Mouse (Mus musculus) kidney, adult 9 months (tissue): ENCODE measurements around the gene Tmem165.

ENCODE experiments used
- DNase-seq: peaks from one replicate; pipeline ENCODE4 v3.0.0; 2022

Gene Tmem165

DNA sequence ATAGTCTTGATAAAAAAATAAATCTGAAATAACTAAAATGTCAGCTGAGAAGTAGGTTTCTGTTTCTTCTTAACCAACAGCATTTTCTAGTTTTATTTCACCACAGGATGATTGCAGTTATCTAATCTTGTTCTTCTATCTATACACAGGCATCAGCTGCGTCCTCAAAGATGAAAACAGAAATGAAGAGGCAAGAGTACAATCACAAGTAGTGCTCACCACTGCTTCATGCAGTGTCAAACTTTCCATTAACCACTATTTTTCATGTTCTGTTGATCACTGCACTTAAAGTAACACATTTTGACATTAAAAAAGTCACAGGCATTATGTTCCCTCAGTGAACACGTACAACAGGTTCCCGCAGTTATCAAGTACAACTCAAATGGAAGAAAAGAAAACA, 67.3 kb downstream of the Tmem165 start:
- no peak for DNase-seq
